Mouse (Mus musculus) hindbrain, postnatal 0 days (tissue): Measurements from ENCODE around the gene Cilp2. TPM values are rescaled to one million over a fixed set of nuclear protein-coding genes. Genes with fewer than 3 reads are reported as not detected.

Experiments
- ATAC-seq: fragments of 200-750 bp; cut with Nextera tagmentation; 2 replicates; pipeline ENCODE4 v1.8.0; 2017; ENCODE audit warnings: mild to moderate bottlenecking, moderate TSS enrichment, moderate library complexity
- DNase-seq: peaks from one replicate; pipeline ENCODE4 v3.0.0-alpha.2; 2015; ENCODE audit warnings: low spot score
- H3K27ac ChIP-seq: fragments of 300-500 bp; sonication (generic); 2 replicates; pipeline ENCODE4 v1.5.1; 2014; ENCODE audit warnings: mild to moderate bottlenecking
- H3K27me3 ChIP-seq: fragments of 300-500 bp; sonication (generic); 2 replicates; pipeline ENCODE4 v1.6.1; 2014; ENCODE audit warnings: low read length, mixed read lengths; ENCODE audit not compliant: insufficient read depth
- H3K36me3 ChIP-seq: fragments of 300-500 bp; sonication (generic); 2 replicates; pipeline ENCODE4 v1.6.1; 2014; ENCODE audit warnings: low read length, mixed read lengths; ENCODE audit not compliant: insufficient read depth
- H3K4me1 ChIP-seq: fragments of 300-500 bp; sonication (generic); 2 replicates; pipeline ENCODE4 v1.6.1; 2014; ENCODE audit warnings: antibody characterized with exemption, low read length, mixed read lengths; ENCODE audit not compliant: insufficient read depth
- H3K4me2 ChIP-seq: fragments of 300-500 bp; sonication (generic); 2 replicates; pipeline ENCODE4 v1.6.1; 2014; ENCODE audit warnings: low read depth, mild to moderate bottlenecking, low read length, moderate library complexity, mixed read lengths
- H3K4me3 ChIP-seq: fragments of 300-500 bp; sonication (generic); 2 replicates; pipeline ENCODE4 v1.5.1; 2014; ENCODE audit warnings: low read length
- H3K9ac ChIP-seq: fragments of 300-500 bp; sonication (generic); replicated peaks from 2 replicates; pipeline ENCODE4 v1.6.1; 2014; ENCODE audit warnings: mild to moderate bottlenecking, low read length, moderate library complexity, mixed read lengths
- H3K9me3 ChIP-seq: fragments of 300-500 bp; sonication (generic); 2 replicates; pipeline ENCODE4 v1.6.1; 2016; ENCODE audit warnings: low read length, mixed read lengths
- CTCF ChIP-seq: IDR thresholded peaks from 2 replicates; pipeline ENCODE4 v1.5.1; 2016; ENCODE audit warnings: antibody characterized with exemption, control low read depth, low read depth
- WGBS: fragments of 180-500 bp; shearing (Covaris S2); extraction: QIAGEN DNeasy Blood & Tissue Kit; methylation state at CpG from one replicate; pipeline ENCODE4 v1.1.7; 2014; 5-methylcytosine and 5-hydroxymethylcytosine counted together
- polyA plus RNA-seq: library from polyadenylated mRNA; unstranded; fragments of >200 nt; fragmentation: Nextera tagmentation; extraction: Ambion mirVana; gene quantifications from 2 replicates; pipeline ENCODE4 v1.2.1, GENCODE M21; 2015
- total RNA-seq: library from RNA; depleted of rRNA; stranded (reverse); fragments of >200 nt; gene quantifications from 2 replicates; pipeline ENCODE4 v1.2.3, GENCODE M21; 2014; rRNA removed

Gene Cilp2
- 14.3 and 19.2 TPM in 2 replicates for total RNA-seq
- polyA plus RNA-seq: 6.9 and 7.2 TPM in 2 replicates

- Histone ChIP-seq H3K9me3 (no peaks in the 10 kb centered on the region), H3K4me1 (peaks cover 18% of the 10 kb centered on the region), H3K27me3 (peaks cover 72% of the 10 kb centered on the region), H3K4me3 (peak within 1 kb of the TSS; percentile 28), H3K27ac (no peak within 1 kb of the TSS), H3K4me2 (peak within 1 kb of the TSS; percentile 50), H3K36me3 (no peaks in the 10 kb centered on the region), H3K9ac (no peak within 1 kb of the TSS)
- no peak for ATAC-seq
- no peak for TF ChIP-seq CTCF
- under 1% methylated on average over 57 of the region's 60 CpGs for WGBS
- DNase-seq: no peak
Observed at GRCm38 (mm10) chr8:69887289-69888243, at the start of gene Cilp2. Cilp2 (minus strand) TSS chr8:69887687.

DNA sequence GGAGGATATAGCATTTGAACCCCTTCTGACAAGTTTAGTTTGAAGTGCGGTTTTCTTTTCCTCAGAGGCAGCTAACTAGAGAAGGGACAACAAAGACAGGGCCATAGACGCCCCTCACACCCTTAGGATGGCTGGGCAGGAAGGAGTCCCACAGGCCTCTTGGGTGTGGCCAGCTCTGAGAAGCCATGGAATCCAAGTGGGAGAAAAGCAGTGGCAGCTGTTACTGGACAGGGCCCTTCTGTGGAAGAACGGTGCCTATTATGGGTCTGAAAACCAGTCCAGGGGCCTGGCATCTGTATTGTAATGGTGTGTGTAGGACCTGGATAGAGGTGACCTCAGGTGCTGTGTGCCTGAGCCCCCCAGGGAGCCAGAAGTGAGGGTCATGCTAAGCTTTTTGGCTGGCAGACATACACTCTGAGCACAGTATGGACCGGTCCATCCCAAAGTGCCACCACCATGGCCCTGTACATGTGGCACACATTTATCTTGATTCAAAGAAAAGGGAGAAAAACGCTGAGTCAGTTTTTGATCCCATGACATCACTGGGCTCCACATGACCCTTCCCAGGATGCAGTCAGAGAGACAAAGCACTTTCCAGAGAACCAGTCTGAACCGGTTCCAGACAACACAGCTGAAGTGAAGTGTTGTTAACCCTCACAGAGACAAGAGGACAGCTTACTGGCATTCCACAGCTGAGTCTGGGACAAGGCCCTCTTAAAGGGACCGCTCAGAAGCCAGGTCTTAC is 48.7 kb upstream of the Cilp2 start:
- no peak for TF ChIP-seq CTCF
- Histone ChIP-seq H3K4me1 (no peaks in the 10 kb centered on the region), H3K4me2 (no peak overlapping the region), H3K27me3 (no peaks in the 10 kb centered on the region), H3K4me3 (no peak overlapping the region), H3K9ac (no peak overlapping the region), H3K36me3 (no peaks in the 10 kb centered on the region; the same call in 1 of the 2 replicates), H3K27ac (peak overlapping the region; percentile 38; the same call in 1 of the 2 replicates), H3K9me3 (no peaks in the 10 kb centered on the region)
- DNase-seq (peak; percentile 71), ATAC-seq (peak; percentile 94)
- WGBS: 56% methylated on average over 7 of the region's 7 CpGs

DNA sequence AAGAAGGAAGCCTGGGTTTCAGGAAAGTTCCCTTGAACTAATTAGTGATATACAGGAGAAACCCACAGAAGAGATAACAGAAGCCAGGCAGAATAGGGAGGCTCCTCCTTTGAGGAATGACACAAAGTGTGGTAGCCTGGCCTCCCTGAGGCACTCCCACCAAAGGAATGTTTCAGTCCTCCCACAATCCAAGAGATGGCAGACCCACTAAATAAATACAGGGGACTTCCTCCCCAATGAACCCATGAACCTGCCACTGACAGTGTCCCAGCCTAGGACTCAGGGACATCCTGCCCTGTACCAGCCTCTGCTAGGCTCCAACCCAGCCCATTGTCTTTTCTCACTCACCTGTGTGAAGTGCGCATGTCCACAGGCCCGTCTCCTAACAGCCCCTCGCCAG is 47.9 kb upstream of the Cilp2 start:
- 95% methylated on average over 3 of the region's 3 CpGs for WGBS
- Histone ChIP-seq H3K4me1 (no peaks in the 10 kb centered on the region), H3K27ac (no peak overlapping the region), H3K4me3 (no peak overlapping the region), H3K36me3 (no peaks in the 10 kb centered on the region; the same call in 1 of the 2 replicates), H3K27me3 (no peaks in the 10 kb centered on the region), H3K9ac (no peak overlapping the region), H3K4me2 (no peak overlapping the region), H3K9me3 (no peaks in the 10 kb centered on the region)
- ATAC-seq: no peak
- DNase-seq: no peak
- no peak for TF ChIP-seq CTCF

DNA sequence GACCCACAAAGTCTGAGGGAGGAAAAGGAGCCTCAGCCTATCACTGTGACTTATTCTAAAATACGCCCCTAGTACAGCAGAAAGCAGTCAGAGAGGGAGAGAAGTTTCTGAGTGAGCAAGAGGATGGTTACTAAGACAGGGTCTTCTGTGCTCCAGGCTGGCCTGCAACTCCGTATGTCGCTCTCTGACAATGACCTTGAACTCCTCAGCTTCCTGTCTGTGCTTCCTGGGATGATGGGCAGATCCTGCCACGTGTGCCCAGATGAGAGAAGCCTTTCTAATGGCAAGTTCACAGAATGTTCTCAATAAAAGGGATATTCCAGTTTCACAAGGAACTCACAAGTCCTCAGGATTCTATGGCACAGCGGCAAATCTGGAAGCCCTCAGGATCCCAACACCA is 47.1 kb upstream of the Cilp2 start:
- H3K4me3 ChIP-seq: no peak overlapping the region
- H3K36me3 ChIP-seq: no peaks in the 10 kb centered on the region; the same call in 1 of the 2 replicates
- no peaks in the 10 kb centered on the region for H3K4me1 ChIP-seq
- no peak overlapping the region for H3K27ac ChIP-seq
- H3K27me3 ChIP-seq: no peaks in the 10 kb centered on the region
- H3K9me3 ChIP-seq: no peaks in the 10 kb centered on the region
- 85% methylated on average over 5 of the region's 5 CpGs for WGBS
- TF ChIP-seq CTCF: no peak
- no peak for ATAC-seq
- H3K9ac ChIP-seq: no peak overlapping the region
- no peak overlapping the region for H3K4me2 ChIP-seq
- DNase-seq: no peak

GRCm38 (mm10) chr8:69933811-69934210 is 46.3 kb upstream of the Cilp2 start:
- Histone ChIP-seq H3K4me1 (no peaks in the 10 kb centered on the region), H3K27me3 (no peaks in the 10 kb centered on the region), H3K9me3 (no peaks in the 10 kb centered on the region), H3K27ac (no peak overlapping the region), H3K4me2 (no peak overlapping the region), H3K9ac (no peak overlapping the region), H3K36me3 (no peaks in the 10 kb centered on the region; the same call in 1 of the 2 replicates), H3K4me3 (no peak overlapping the region)
- TF ChIP-seq CTCF: no peak
- DNase-seq: no peak
- WGBS: 82% methylated on average over 2 of the region's 2 CpGs
- no peak for ATAC-seq

DNA sequence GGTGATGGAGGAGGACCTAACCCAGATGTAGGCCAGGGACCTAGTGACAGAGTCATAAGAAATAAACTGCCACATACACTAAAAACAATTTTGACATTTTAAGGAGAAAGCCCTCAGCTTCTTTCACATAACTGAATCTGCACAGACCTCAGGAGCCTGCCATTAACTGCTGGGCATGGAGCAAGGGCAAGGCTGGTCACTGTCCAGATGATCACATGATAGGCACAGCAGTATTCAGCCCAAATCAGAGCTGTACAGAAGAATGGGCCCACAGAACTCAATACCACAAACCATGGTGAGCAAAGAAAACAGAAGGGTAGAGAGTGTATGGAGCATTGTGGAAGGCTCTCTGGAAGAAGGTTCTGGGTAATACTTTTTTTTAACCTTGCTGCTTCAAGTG is 39.4 kb upstream of the Cilp2 start:
- ATAC-seq: no peak
- H3K4me3 ChIP-seq: no peak overlapping the region
- no peak overlapping the region for H3K4me2 ChIP-seq
- DNase-seq: no peak
- no peak for TF ChIP-seq CTCF
- no peak overlapping the region for H3K27ac ChIP-seq
- H3K9ac ChIP-seq: no peak overlapping the region
- no peaks in the 10 kb centered on the region for H3K36me3 ChIP-seq
- H3K27me3 ChIP-seq: no peaks in the 10 kb centered on the region
- no peaks in the 10 kb centered on the region for H3K9me3 ChIP-seq
- no peaks in the 10 kb centered on the region for H3K4me1 ChIP-seq
